Mouse (Mus musculus) forebrain, embryonic 16.5 days (tissue): Measurements from ENCODE around the gene Prap1. TPM values are rescaled to one million over a fixed set of nuclear protein-coding genes. Genes with fewer than 3 reads are reported as not detected.
"Not testable (repeated sequence)": the region's sequence is repeated elsewhere in the genome, so short reads cannot be mapped to it uniquely, and the experiment has no call there.

Experiments used
- ATAC-seq: fragments of 200-750 bp; cut with Nextera tagmentation; 2 replicates; pipeline ENCODE4 v1.8.0; 2017; ENCODE audit warnings: mild to moderate bottlenecking, moderate library complexity
- H3K27ac ChIP-seq: fragments of 300-500 bp; sonication (generic); 2 replicates; pipeline ENCODE4 v1.5.1; 2014; ENCODE audit warnings: low read length, control low read depth
- H3K27me3 ChIP-seq: fragments of 300-500 bp; sonication (generic); replicated peaks from 2 replicates; pipeline ENCODE4 v1.6.1; 2014; ENCODE audit warnings: low read length; ENCODE audit not compliant: control insufficient read depth, insufficient read depth
- H3K36me3 ChIP-seq: fragments of 300-500 bp; sonication (generic); 2 replicates; pipeline ENCODE4 v1.6.1; 2014; ENCODE audit not compliant: control insufficient read depth, insufficient read depth
- H3K4me1 ChIP-seq: fragments of 300-500 bp; sonication (generic); replicated peaks from 2 replicates; pipeline ENCODE4 v1.6.1; 2014; ENCODE audit warnings: low read length; ENCODE audit not compliant: control insufficient read depth, insufficient read depth
- H3K4me2 ChIP-seq: fragments of 300-500 bp; sonication (generic); 2 replicates; pipeline ENCODE4 v1.6.1; 2014; ENCODE audit warnings: mild to moderate bottlenecking, low read length, control low read depth
- H3K4me3 ChIP-seq: fragments of 300-500 bp; sonication (generic); replicated peaks from 2 replicates; pipeline ENCODE4 v1.5.1; 2014; ENCODE audit warnings: mild to moderate bottlenecking, low read length, control low read depth
- H3K9ac ChIP-seq: fragments of 300-500 bp; sonication (generic); replicated peaks from 2 replicates; pipeline ENCODE4 v1.6.1; 2014; ENCODE audit warnings: low read depth, low read length, control low read depth
- H3K9me3 ChIP-seq: fragments of 300-500 bp; sonication (generic); 2 replicates; pipeline ENCODE4 v1.6.1; 2016; ENCODE audit warnings: low read length; ENCODE audit not compliant: control insufficient read depth
- WGBS: fragments of 180-500 bp; shearing (Covaris S2); extraction: QIAGEN DNeasy Blood & Tissue Kit; methylation state at CpG from one replicate; pipeline ENCODE4 v1.1.7; 2014; 5-methylcytosine and 5-hydroxymethylcytosine counted together
- polyA plus RNA-seq: library from polyadenylated mRNA; unstranded; fragments of >200 nt; fragmentation: Nextera tagmentation; extraction: Ambion mirVana; gene quantifications from 2 replicates; pipeline ENCODE4 v1.2.1, GENCODE M21; 2015

Prap1 gene
- polyA plus RNA-seq, 1 experiment from 2014 or later: not detected

- Histone ChIP-seq H3K4me1 (peaks cover 6% of the 10 kb centered on the region), H3K9ac (no peak overlapping the region), H3K27ac (no peak overlapping the region), H3K36me3 (no peaks in the 10 kb centered on the region), H3K9me3 (no peaks in the 10 kb centered on the region), H3K4me2 (no peak overlapping the region), H3K4me3 (no peak overlapping the region), H3K27me3 (no peaks in the 10 kb centered on the region)
- ATAC-seq: no peak
- 97% methylated on average over 1 of the region's 1 CpGs for WGBS
Observed at GRCm38 (mm10) chr7:140124382-140124781, 31.2 kb downstream of the Prap1 start.

- no peaks in the 10 kb centered on the region for H3K9me3 ChIP-seq
- 1% methylated on average over 40 of the region's 40 CpGs for WGBS
- peak overlapping the region; percentile 78 for H3K4me2 ChIP-seq
- peak overlapping the region; percentile 66 for H3K4me3 ChIP-seq
- no peak overlapping the region for H3K27ac ChIP-seq
- H3K36me3 ChIP-seq: no peaks in the 10 kb centered on the region
- ATAC-seq: peak; percentile 97
- H3K4me1 ChIP-seq: peaks cover 6% of the 10 kb centered on the region
- peak overlapping the region; percentile 78 for H3K9ac ChIP-seq
- H3K27me3 ChIP-seq: no peaks in the 10 kb centered on the region
Observed at GRCm38 (mm10) chr7:140125278-140126021, 32.3 kb downstream of the Prap1 start.

GRCm38 (mm10) chr7:140126022-140126350, 32.8 kb downstream of the Prap1 start:
- no peaks in the 10 kb centered on the region for H3K9me3 ChIP-seq
- 0 out of 2 replicates have a peak, but pooled peaks have one; percentile 2 for ATAC-seq
- peak overlapping the region; percentile 78 for H3K4me2 ChIP-seq

GRCm38 (mm10) chr7:140126934-140127333, 33.7 kb downstream of the Prap1 start:
- Histone ChIP-seq H3K9ac (no peak overlapping the region), H3K9me3 (no peaks in the 10 kb centered on the region), H3K4me2 (no peak overlapping the region), H3K4me3 (no peak overlapping the region), H3K4me1 (peaks cover 6% of the 10 kb centered on the region), H3K36me3 (no peaks in the 10 kb centered on the region), H3K27me3 (no peaks in the 10 kb centered on the region), H3K27ac (no peak overlapping the region)
- no peak for ATAC-seq
- WGBS: 93% methylated on average over 3 of the region's 3 CpGs

More at GRCm38 (mm10) chr7:140126022-140126350, 32.8 kb downstream of the Prap1 start:
- 11% methylated on average over 5 of the region's 5 CpGs for WGBS
- Histone ChIP-seq H3K27ac (no peak overlapping the region), H3K36me3 (no peaks in the 10 kb centered on the region), H3K4me3 (peak overlapping the region; percentile 66), H3K9ac (peak overlapping the region; percentile 78), H3K27me3 (no peaks in the 10 kb centered on the region), H3K4me1 (peaks cover 6% of the 10 kb centered on the region)

GRCm38 (mm10) chr7:140127911-140128310, 34.7 kb downstream of the Prap1 start:
- Histone ChIP-seq H3K4me2 (no peak overlapping the region), H3K27ac (no peak overlapping the region), H3K4me1 (peaks cover 6% of the 10 kb centered on the region), H3K27me3 (no peaks in the 10 kb centered on the region), H3K4me3 (no peak overlapping the region), H3K9me3 (no peaks in the 10 kb centered on the region), H3K9ac (no peak overlapping the region), H3K36me3 (no peaks in the 10 kb centered on the region)
- WGBS: 88% methylated on average over 2 of the region's 2 CpGs
- no peak for ATAC-seq

- H3K9me3 ChIP-seq, H3K4me3 ChIP-seq, H3K27me3 ChIP-seq, H3K27ac ChIP-seq, H3K9ac ChIP-seq, H3K4me1 ChIP-seq, H3K36me3 ChIP-seq, H3K4me2 ChIP-seq, ATAC-seq: not testable (repeated sequence)
- WGBS: 94% methylated on average over 7 of the region's 7 CpGs
Observed at GRCm38 (mm10) chr7:140132184-140132583, 39.0 kb downstream of the Prap1 start.

- not testable (repeated sequence) for ATAC-seq, H3K4me2 ChIP-seq, H3K9me3 ChIP-seq
Observed at GRCm38 (mm10) chr7:140134033-140134432, 40.8 kb downstream of the Prap1 start.

GRCm38 (mm10) chr7:140135106-140135770, 42.0 kb downstream of the Prap1 start:
- H3K27me3 ChIP-seq: no peaks in the 10 kb centered on the region
- H3K9ac ChIP-seq: no peak overlapping the region
- H3K4me3 ChIP-seq: no peak overlapping the region
- no peaks in the 10 kb centered on the region for H3K36me3 ChIP-seq
- no peak overlapping the region for H3K4me2 ChIP-seq
- H3K4me1 ChIP-seq: peaks cover 9% of the 10 kb centered on the region
- no peak for ATAC-seq
- H3K9me3 ChIP-seq: no peaks in the 10 kb centered on the region
- H3K27ac ChIP-seq: no peak overlapping the region
- WGBS: 89% methylated on average over 5 of the region's 5 CpGs

More at GRCm38 (mm10) chr7:140134033-140134432, 40.8 kb downstream of the Prap1 start:
- not testable (repeated sequence) for H3K4me1 ChIP-seq, H3K36me3 ChIP-seq, H3K4me3 ChIP-seq, H3K27ac ChIP-seq, H3K27me3 ChIP-seq, H3K9ac ChIP-seq
- 96% methylated on average over 5 of the region's 7 CpGs for WGBS

- peak; percentile 98 for ATAC-seq
- H3K36me3 ChIP-seq: no peaks in the 10 kb centered on the region
- H3K9me3 ChIP-seq: no peaks in the 10 kb centered on the region
- H3K9ac ChIP-seq: peak within 1 kb of the TSS; percentile 96
- H3K4me1 ChIP-seq: peaks cover 13% of the 10 kb centered on the region
- H3K27ac ChIP-seq: peak within 1 kb of the TSS; percentile 78
- H3K4me3 ChIP-seq: peak within 1 kb of the TSS; percentile 95
- H3K27me3 ChIP-seq: no peaks in the 10 kb centered on the region
- WGBS: 2% methylated on average over 39 of the region's 39 CpGs
- H3K4me2 ChIP-seq: peak within 1 kb of the TSS; percentile 94
Observed at GRCm38 (mm10) chr7:140137135-140138020, 44.2 kb downstream of the Prap1 start, which contains the start of gene Mtg1. Mtg1 (plus strand) TSS chr7:140137564.
